Mouse (Mus musculus): ENCODE results near the gene Ptn. TPM values are rescaled to one million over a fixed set of nuclear protein-coding genes. Genes with fewer than 3 reads are reported as not detected.

Gene Ptn
- 532 and 624 TPM in 2 replicates for polyA plus RNA-seq (2014; fragmentation: Nextera tagmentation; extraction: Ambion mirVana)

DNA sequence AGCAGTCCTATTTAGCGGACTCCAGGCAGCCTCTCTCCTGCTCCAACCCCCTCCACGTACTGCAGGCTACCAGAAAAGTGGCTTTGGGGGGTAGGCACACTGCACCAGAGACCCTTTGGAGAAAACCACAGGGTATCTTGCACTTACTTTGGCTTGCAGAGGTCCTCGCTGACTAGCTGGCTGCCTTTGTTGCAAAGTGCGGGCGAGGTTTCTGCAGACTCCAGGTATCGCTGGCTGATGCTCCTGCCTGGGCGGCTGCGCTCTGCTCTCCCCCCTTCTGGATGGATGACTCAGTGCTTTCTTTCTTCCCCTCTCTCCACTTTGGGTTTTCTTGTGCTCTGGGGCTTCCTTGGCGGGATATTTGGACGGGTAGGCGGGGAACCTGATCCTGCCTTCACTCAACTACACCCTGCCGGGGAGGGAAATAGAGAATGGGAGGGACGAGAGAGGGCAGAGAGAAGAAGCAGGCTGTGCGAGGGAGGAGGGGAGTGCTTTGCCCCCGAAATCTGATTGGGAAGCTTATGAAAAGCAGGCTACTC, at the start of gene Ptn:
Gene Ptn, minus strand, starts transcription at position 474 of the 539 bp plus-strand sequence.
- H3K9ac ChIP-seq (ENCODE audit: low read length), result peak within 1 kb of the TSS; percentile 91
- WGBS, result 0% methylated on average over 15 of the region's 15 CpGs
- H3K4me1 ChIP-seq (ENCODE audit: control insufficient read depth, insufficient read depth, low read length), result peaks cover 10% of the 10 kb centered on the region
- DNase-seq (ENCODE audit: low spot score), result peak; percentile 83
- no peaks in the 10 kb centered on the region for H3K27me3 ChIP-seq (replicated peaks; ENCODE audit: control insufficient read depth, insufficient read depth, low read length)
- H3K36me3 ChIP-seq (ENCODE audit: control insufficient read depth, insufficient read depth, low read length), result peaks cover 3% of the 10 kb centered on the region; the same call in 1 of the 2 replicates
- no peaks in the 10 kb centered on the region for H3K9me3 ChIP-seq (replicated peaks; ENCODE audit: control insufficient read depth, low read length)
- peak within 1 kb of the TSS; percentile 81 for H3K27ac ChIP-seq (ENCODE audit: low read depth, low read length)
- H3K4me2 ChIP-seq (ENCODE audit: low read length), result peak within 1 kb of the TSS; percentile 72
- H3K4me3 ChIP-seq (ENCODE audit: low read depth, low read length), result peak within 1 kb of the TSS; percentile 65
- peak; percentile 89 for ATAC-seq

DNA sequence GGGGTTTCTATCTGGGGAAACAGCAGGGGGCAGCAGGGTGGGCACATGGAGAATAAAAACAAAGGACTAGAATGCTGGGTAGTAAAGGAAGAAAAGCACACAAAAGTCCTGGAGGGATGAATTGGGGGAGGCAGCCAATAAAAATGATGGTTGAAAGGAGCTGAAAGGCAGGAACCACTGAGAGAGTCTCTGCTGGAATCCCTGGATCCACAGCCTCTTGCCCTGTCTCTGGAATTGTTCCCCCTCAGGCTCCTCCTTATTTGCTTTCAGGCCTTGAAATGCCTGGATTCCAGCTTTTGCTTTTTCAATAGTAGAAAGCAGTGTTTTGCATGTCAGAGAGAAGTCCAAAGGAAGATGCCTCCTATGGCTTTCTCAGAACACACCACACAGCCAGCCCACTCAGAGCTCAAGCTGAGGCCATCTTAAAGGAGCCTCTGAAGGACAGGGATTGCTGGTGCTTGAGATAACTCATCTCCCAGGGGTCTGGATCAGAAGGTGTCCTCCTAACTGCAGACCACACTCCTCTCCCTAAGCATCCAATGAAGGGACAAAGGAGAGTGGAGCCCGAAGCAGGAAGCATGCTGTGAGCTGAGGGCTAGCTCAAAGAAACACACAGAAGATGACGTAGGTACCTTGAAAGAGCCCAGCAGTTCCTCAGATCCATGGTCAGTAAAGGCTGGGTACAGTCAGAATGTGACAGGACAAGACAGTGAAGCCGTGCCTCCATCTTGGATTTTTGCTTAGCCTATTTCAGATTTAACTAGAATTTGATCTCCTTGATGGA, 48.4 kb upstream of the Ptn start:
- ATAC-seq (peak; percentile 73), DNase-seq (ENCODE audit: low spot score) (peak; percentile 68)
- no peaks in the 10 kb centered on the region for H3K27me3 ChIP-seq (replicated peaks; ENCODE audit: control insufficient read depth, insufficient read depth, low read length)
- no peak overlapping the region for H3K9ac ChIP-seq (ENCODE audit: low read length)
- 27% methylated on average over 3 of the region's 3 CpGs for WGBS
- H3K9me3 ChIP-seq (replicated peaks; ENCODE audit: control insufficient read depth, low read length), result no peaks in the 10 kb centered on the region
- no peak overlapping the region for H3K4me3 ChIP-seq (ENCODE audit: low read depth, low read length)
- H3K36me3 ChIP-seq (ENCODE audit: control insufficient read depth, insufficient read depth, low read length), result no peaks in the 10 kb centered on the region
- peak overlapping the region; percentile 61; the same call in 1 of the 2 replicates for H3K27ac ChIP-seq (ENCODE audit: low read depth, low read length)
- H3K4me1 ChIP-seq (ENCODE audit: control insufficient read depth, insufficient read depth, low read length), result 0 out of 2 replicates have a peak, but pooled peaks cover 3% of the 10 kb centered on the region
- H3K4me2 ChIP-seq (ENCODE audit: low read length), result no peak overlapping the region

DNA sequence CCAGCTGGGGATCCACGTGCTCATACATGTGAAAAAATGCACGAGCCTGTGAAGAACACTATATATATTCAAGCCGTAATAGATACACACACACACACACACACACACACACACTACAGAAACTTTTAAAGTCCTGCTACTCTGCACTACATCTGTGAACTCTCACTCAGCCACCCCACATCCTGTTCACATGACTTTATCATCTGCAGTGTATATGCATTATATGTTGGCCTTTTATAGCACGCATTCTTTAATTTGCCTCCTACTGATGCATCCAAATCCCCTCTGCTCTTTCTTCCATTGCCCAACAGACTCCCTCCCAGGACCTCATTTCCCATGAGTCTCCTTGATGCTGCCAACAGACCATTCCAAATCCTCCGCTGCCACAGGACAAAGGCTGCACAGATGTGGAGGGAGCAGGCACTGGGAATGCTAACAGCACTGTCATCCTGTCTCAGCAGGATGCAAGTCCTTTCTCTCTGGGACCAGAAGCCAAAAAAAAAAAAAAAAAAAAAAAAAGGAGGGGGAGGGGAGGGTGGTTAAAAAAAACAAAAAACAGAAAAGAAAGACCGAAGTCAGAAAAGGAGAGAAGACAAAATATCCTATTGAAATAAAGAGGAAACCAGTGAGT, 47.7 kb upstream of the Ptn start:
- Histone ChIP-seq H3K36me3 (ENCODE audit: control insufficient read depth, insufficient read depth, low read length) (no peaks in the 10 kb centered on the region), H3K4me2 (ENCODE audit: low read length) (no peak overlapping the region), H3K27me3 (replicated peaks; ENCODE audit: control insufficient read depth, insufficient read depth, low read length) (no peaks in the 10 kb centered on the region), H3K27ac (ENCODE audit: low read depth, low read length) (no peak overlapping the region; the same call in 1 of the 2 replicates), H3K4me1 (ENCODE audit: control insufficient read depth, insufficient read depth, low read length) (0 out of 2 replicates have a peak, but pooled peaks cover 3% of the 10 kb centered on the region), H3K9ac (ENCODE audit: low read length) (no peak overlapping the region), H3K9me3 (replicated peaks; ENCODE audit: control insufficient read depth, low read length) (no peaks in the 10 kb centered on the region), H3K4me3 (ENCODE audit: low read depth, low read length) (no peak overlapping the region)
- ATAC-seq (peak; percentile 68; the same call in 1 of the 2 replicates), DNase-seq (ENCODE audit: low spot score) (peak; percentile 53)
- WGBS, result 14% methylated on average over 6 of the region's 6 CpGs

DNA sequence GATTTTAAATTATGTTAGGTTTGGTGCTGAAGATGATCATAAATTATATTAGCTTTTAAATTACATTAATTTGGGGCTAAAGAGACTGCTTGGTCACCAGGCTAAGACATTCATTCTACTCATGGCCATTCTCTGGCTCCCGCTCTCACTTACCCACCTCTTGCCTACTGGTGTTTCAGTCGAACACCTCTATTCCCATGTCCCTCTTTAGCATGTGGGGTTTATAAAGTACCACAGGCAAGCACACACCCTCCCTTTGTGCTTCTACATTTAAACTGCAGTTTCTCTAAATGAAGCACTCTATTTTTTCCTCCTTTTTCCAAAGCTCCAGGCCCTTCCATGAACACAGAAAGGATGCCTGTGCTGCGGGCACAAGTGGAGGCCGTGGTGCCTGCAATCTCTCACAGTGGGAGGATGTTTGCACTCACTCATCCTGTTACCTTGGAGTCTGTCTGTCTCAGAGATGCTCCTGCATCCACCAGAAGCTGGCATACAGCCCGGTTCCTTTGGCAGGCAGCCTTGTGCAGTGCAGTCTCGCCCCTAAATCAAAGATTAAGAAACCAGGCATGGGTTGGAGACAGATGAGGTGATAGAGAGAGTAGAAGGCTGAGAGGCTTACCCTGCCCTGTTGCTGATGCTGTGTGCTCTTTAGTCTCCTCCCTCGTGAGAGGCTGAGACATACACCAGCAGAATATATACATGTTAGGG, 40.6 kb upstream of the Ptn start:
- no peaks in the 10 kb centered on the region for H3K4me1 ChIP-seq (ENCODE audit: control insufficient read depth, insufficient read depth, low read length)
- no peak overlapping the region for H3K9ac ChIP-seq (ENCODE audit: low read length)
- ATAC-seq, result peak; percentile 79
- no peak overlapping the region for H3K4me3 ChIP-seq (ENCODE audit: low read depth, low read length)
- no peaks in the 10 kb centered on the region for H3K9me3 ChIP-seq (replicated peaks; ENCODE audit: control insufficient read depth, low read length)
- 51% methylated on average over 7 of the region's 7 CpGs for WGBS
- H3K4me2 ChIP-seq (ENCODE audit: low read length), result no peak overlapping the region
- H3K36me3 ChIP-seq (ENCODE audit: control insufficient read depth, insufficient read depth, low read length), result no peaks in the 10 kb centered on the region
- DNase-seq (ENCODE audit: low spot score), result peak; percentile 71
- peak overlapping the region; percentile 15; the same call in 1 of the 2 replicates for H3K27ac ChIP-seq (ENCODE audit: low read depth, low read length)
- no peaks in the 10 kb centered on the region for H3K27me3 ChIP-seq (replicated peaks; ENCODE audit: control insufficient read depth, insufficient read depth, low read length)

DNA sequence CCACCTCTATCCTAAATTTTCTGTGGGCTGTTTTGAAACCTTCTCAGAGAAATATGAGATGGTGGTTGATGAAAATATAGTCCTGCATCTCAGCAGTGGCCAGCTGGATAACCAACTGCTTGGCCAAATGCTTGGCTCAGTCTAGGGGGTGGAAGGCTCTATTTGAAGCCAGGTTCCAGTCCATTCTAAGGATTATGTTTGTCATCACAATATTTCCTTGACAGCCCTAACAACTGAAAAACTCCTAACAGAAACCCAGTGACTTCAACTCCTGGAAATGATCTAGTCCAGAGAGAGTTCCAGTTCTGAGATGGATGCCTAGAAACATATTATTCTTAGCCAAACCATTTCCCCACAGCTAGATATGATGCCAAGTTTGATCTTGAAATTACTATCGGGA, 35.3 kb upstream of the Ptn start:
- Histone ChIP-seq H3K4me3 (ENCODE audit: low read depth, low read length) (no peak overlapping the region), H3K4me2 (ENCODE audit: low read length) (no peak overlapping the region), H3K9me3 (replicated peaks; ENCODE audit: control insufficient read depth, low read length) (no peaks in the 10 kb centered on the region), H3K4me1 (ENCODE audit: control insufficient read depth, insufficient read depth, low read length) (no peaks in the 10 kb centered on the region), H3K9ac (ENCODE audit: low read length) (no peak overlapping the region), H3K27me3 (replicated peaks; ENCODE audit: control insufficient read depth, insufficient read depth, low read length) (no peaks in the 10 kb centered on the region), H3K36me3 (ENCODE audit: control insufficient read depth, insufficient read depth, low read length) (no peaks in the 10 kb centered on the region), H3K27ac (ENCODE audit: low read depth, low read length) (no peak overlapping the region)
- 84% methylated on average over 1 of the region's 1 CpGs for WGBS
- DNase-seq (ENCODE audit: low spot score) (no peak), ATAC-seq (no peak)

DNA sequence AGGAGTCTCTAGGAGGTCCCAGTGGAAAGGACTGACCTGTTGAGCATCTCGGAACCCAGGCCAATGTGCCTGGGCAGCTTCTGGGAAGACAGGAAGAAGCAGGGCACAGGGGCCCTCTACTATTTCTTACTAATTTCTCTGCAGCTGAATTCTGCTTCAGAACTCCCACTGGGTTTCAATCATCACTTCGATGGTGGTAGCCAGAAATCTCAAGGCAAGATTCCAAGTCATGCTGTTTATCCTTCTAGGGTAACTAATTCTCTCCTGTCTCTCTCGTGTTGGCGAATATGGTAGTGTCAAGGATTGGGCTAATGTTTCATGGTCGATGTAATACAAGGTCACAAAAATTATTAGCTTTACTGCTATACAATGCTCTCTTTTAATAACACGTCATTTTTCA, 34.2 kb upstream of the Ptn start:
- Histone ChIP-seq H3K9ac (ENCODE audit: low read length) (no peak overlapping the region), H3K27ac (ENCODE audit: low read depth, low read length) (no peak overlapping the region), H3K4me1 (ENCODE audit: control insufficient read depth, insufficient read depth, low read length) (no peaks in the 10 kb centered on the region), H3K27me3 (replicated peaks; ENCODE audit: control insufficient read depth, insufficient read depth, low read length) (no peaks in the 10 kb centered on the region), H3K36me3 (ENCODE audit: control insufficient read depth, insufficient read depth, low read length) (no peaks in the 10 kb centered on the region), H3K4me2 (ENCODE audit: low read length) (no peak overlapping the region), H3K4me3 (ENCODE audit: low read depth, low read length) (no peak overlapping the region), H3K9me3 (replicated peaks; ENCODE audit: control insufficient read depth, low read length) (no peaks in the 10 kb centered on the region)
- DNase-seq (ENCODE audit: low spot score) (peak; percentile 40), ATAC-seq (no peak)
- 74% methylated on average over 6 of the region's 6 CpGs for WGBS

DNA sequence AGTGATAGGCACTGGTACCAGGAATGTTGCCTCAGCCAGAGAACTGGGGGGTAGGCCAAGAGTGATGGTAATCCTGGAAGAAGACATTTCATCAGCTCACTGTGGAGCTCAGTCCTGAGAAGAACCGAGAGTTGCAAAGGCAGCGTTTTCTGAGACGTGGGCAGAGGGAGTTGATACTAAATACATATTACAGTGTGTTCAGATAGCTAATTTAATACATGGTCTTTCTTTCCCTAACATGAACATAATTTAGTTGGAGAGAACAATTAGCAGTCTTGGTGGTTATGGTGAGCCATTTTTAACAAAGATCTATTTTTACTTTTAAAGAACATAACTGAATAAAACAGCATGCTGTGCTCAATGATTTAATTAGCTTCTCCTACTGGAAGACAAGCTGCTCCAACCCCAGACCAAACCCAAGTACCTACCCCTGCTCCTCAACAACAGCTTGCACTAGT, 33.0 kb upstream of the Ptn start:
- no peaks in the 10 kb centered on the region for H3K36me3 ChIP-seq (ENCODE audit: control insufficient read depth, insufficient read depth, low read length)
- no peaks in the 10 kb centered on the region for H3K27me3 ChIP-seq (replicated peaks; ENCODE audit: control insufficient read depth, insufficient read depth, low read length)
- 79% methylated on average over 3 of the region's 3 CpGs for WGBS
- no peaks in the 10 kb centered on the region for H3K4me1 ChIP-seq (ENCODE audit: control insufficient read depth, insufficient read depth, low read length)
- no peak overlapping the region for H3K27ac ChIP-seq (ENCODE audit: low read depth, low read length)
- no peak overlapping the region for H3K9ac ChIP-seq (ENCODE audit: low read length)
- ATAC-seq, result no peak
- no peak for DNase-seq (ENCODE audit: low spot score)
- H3K4me3 ChIP-seq (ENCODE audit: low read depth, low read length), result no peak overlapping the region
- no peaks in the 10 kb centered on the region for H3K9me3 ChIP-seq (replicated peaks; ENCODE audit: control insufficient read depth, low read length)
- H3K4me2 ChIP-seq (ENCODE audit: low read length), result no peak overlapping the region

DNA sequence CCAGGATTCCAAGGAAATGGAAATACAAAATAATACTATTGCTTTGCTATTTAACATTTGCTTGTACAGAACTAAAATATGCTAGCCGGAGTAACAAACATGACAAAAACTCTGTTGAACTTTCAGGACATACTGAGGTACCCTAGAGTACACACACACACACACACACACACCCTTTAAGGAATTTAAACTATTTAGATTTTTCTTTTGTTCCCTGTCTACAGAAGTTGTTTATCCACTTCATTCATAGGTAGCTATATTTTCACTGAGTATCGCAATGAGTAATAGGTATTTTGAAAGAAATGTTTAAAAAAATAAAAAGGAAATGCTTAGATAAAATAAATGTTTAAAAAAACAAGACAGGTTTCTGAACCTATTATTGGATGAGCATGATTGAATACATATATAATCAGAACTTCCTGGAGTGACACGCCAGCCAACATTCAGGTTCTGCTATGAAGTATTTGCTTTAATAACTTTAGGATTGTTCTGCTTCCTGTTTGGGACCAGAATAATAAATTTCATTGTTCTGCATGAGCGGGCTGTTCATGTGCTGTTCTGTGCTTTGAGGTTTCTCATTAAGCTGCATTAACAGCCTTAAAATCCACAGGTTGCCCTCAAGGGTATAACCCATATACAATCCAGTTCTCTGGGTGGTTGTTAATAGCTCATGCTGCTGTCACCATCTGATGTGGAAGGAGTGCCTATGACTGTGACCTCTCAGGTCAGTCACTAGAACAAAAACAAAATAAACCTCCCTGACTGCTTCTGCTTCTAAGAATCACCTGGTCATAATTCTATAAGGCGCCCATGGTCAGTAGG, 32.3 kb upstream of the Ptn start:
- no peak overlapping the region for H3K27ac ChIP-seq (ENCODE audit: low read depth, low read length)
- H3K9ac ChIP-seq (ENCODE audit: low read length), result no peak overlapping the region
- no peaks in the 10 kb centered on the region for H3K9me3 ChIP-seq (replicated peaks; ENCODE audit: control insufficient read depth, low read length)
- H3K4me1 ChIP-seq (ENCODE audit: control insufficient read depth, insufficient read depth, low read length), result no peaks in the 10 kb centered on the region
- no peak for ATAC-seq
- H3K4me2 ChIP-seq (ENCODE audit: low read length), result no peak overlapping the region
- WGBS, result 80% methylated on average over 5 of the region's 5 CpGs
- no peak overlapping the region for H3K4me3 ChIP-seq (ENCODE audit: low read depth, low read length)
- H3K36me3 ChIP-seq (ENCODE audit: control insufficient read depth, insufficient read depth, low read length), result no peaks in the 10 kb centered on the region
- no peaks in the 10 kb centered on the region for H3K27me3 ChIP-seq (replicated peaks; ENCODE audit: control insufficient read depth, insufficient read depth, low read length)
- no peak for DNase-seq (ENCODE audit: low spot score)
